Mouse (Mus musculus) G1E (cell line): ENCODE data around the gene Tstd3.

ENCODE experiments used
- CTCF ChIP-seq: IDR thresholded peaks from 2 replicates; pipeline ENCODE4 v1.5.1; 2012; ENCODE audit warnings: low read depth, low read length, inconsistent platforms, mixed read lengths
- GATA1 ChIP-seq: IDR thresholded peaks from 2 replicates; pipeline ENCODE4 v1.6.1; 2012; ENCODE audit warnings: borderline replicate concordance, low read length, inconsistent platforms, mixed read lengths
- TAL1 ChIP-seq: conservative IDR thresholded peaks from 2 replicates; pipeline ENCODE4 v1.6.1; 2012; ENCODE audit warnings: low read depth, low read length, inconsistent platforms, mixed read lengths

DNA sequence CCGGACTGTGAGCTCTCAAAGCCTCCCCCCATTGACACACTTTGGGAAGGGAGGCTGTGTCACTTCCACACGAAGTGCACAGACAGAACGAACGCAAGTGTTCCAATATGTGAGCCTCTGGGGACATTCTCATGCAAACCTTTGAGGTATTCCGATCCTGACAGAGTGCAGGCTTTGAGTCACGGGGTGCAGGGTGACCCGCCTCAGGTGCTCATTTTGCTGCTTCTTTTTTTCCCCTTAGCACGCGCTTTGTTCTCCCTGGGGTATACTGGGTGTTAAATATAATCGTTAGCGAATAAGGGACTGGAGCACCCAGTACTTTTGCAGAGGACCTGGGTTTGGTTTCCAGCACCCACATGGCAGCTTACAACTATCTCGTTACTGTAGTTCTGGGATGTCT lies 19.3 kb upstream of the Tstd3 start:
- TF ChIP-seq CTCF (no peak), TAL1 (no peak), GATA1 (no peak)
